Mouse (Mus musculus): ENCODE measurements around the gene Rpl12. TPM values are rescaled to one million over a fixed set of nuclear protein-coding genes. Genes with fewer than 3 reads are reported as not detected.

Gene Rpl12
- 411 and 455 TPM in 2 replicates for polyA plus RNA-seq (2021; fragmentation: Nextera tagmentation)
- long read RNA-seq, experiment 1, transcript Rpl12-203 (7 exons, 1,242 nt) = major isoform, 142 of 156 reads
- long read RNA-seq, experiment 1, partial matches to known transcripts = 9 of 156 reads
- long read RNA-seq, experiment 1, other reads (novel, unspliced or antisense) = 2 of 156 reads
- long read RNA-seq, experiment 2, transcript Rpl12-203 (7 exons, 1,242 nt) = major isoform, 12 of 18 reads
- long read RNA-seq, experiment 2, partial matches to known transcripts = 0 of 18 reads
- long read RNA-seq, experiment 2, other reads (novel, unspliced or antisense) = 2 of 18 reads

GRCm38 (mm10) chr2:32961192-32961995 lies at the start of gene Rpl12, which contains the start of gene Lrsam1:
Gene Rpl12, plus strand, starts transcription at chr2:32961559.
Gene Lrsam1, minus strand, starts transcription at chr2:32961614.

GRCm38 (mm10) chr2:32981725-32982271 lies 20.4 kb downstream of the Rpl12 start, which contains the start of gene Slc2a8:
Gene Slc2a8, minus strand, starts transcription at chr2:32982083.

Other genes starting within 250 kb of the Rpl12 start
- gene Cdk9, start 248.5 kb upstream of the Rpl12 start, polyA plus RNA-seq (2021; fragmentation: Nextera tagmentation) = 12.5 and 15.1 TPM in 2 replicates
- 21.5 and 27.3 TPM in 2 replicates for gene Sh2d3c, start 240.5 kb upstream of the Rpl12 start, polyA plus RNA-seq (2021; fragmentation: Nextera tagmentation)
- 0.41 and 0.60 TPM in 2 replicates for gene 6330409D20Rik, start 220.5 kb upstream of the Rpl12 start, polyA plus RNA-seq (2021; fragmentation: Nextera tagmentation)
- 49.3 and 49.8 TPM in 2 replicates for gene Tor2a, start 204.3 kb upstream of the Rpl12 start, polyA plus RNA-seq (2021; fragmentation: Nextera tagmentation)
- gene Ttc16, start 185.9 kb upstream of the Rpl12 start, polyA plus RNA-seq (2021; fragmentation: Nextera tagmentation) = 0.33 and 0.49 TPM in 2 replicates
- gene Ptrh1, start 185.8 kb upstream of the Rpl12 start, polyA plus RNA-seq (2021; fragmentation: Nextera tagmentation) = 7.0 and 7.9 TPM in 2 replicates
- 0.60 and 1.1 TPM in 2 replicates for gene Cfap157, start 177.1 kb upstream of the Rpl12 start, polyA plus RNA-seq (2021; fragmentation: Nextera tagmentation)
- 256 and 296 TPM in 2 replicates for gene Stxbp1, start 114.3 kb upstream of the Rpl12 start, polyA plus RNA-seq (2021; fragmentation: Nextera tagmentation)
- gene Fam129b, start 85.4 kb upstream of the Rpl12 start, polyA plus RNA-seq (2021; fragmentation: Nextera tagmentation) = 3.9 and 5.1 TPM in 2 replicates
- 7.7 and 9.4 TPM in 2 replicates for gene Lrsam1, start 55 bp downstream of the Rpl12 start, polyA plus RNA-seq (2021; fragmentation: Nextera tagmentation)
- gene Slc2a8, start 20.5 kb downstream of the Rpl12 start, polyA plus RNA-seq (2021; fragmentation: Nextera tagmentation) = 27.9 and 30.1 TPM in 2 replicates
- gene Garnl3, start 170.1 kb downstream of the Rpl12 start, polyA plus RNA-seq (2021; fragmentation: Nextera tagmentation) = 16.6 and 19.8 TPM in 2 replicates

All from layer of hippocampus, adult 6 months (tissue).